Mouse (Mus musculus) granulocyte monocyte progenitor cell, adult 5-6 weeks (primary cell): ENCODE measurements around the gene S1pr3. TPM values are rescaled to one million over a fixed set of nuclear protein-coding genes. Genes with fewer than 3 reads are reported as not detected.

Experiments
- ATAC-seq: replicated peaks from 2 replicates; pipeline ENCODE4 v1.8.0; 2016; ENCODE audit warnings: mild to moderate bottlenecking, moderate TSS enrichment, inconsistent platforms; ENCODE audit not compliant: poor library complexity, severe bottlenecking
- total RNA-seq, 2 experiments: library from RNA; stranded (forward) in 1 of 2; stranded (reverse) in 1 of 2; fragments of 200-712, 200-1000 nt in 1 of 2; fragments of >200 nt in 1 of 2; fragmentation: Nextera tagmentation in 1 of 2; gene quantifications; 2 replicates each; pipeline ENCODE4 v1.2.3; 2014 to 2017

The S1pr3 gene
- total RNA-seq (2014; fragmentation: Nextera tagmentation) = 16.4 and 18.7 TPM in 2 replicates
- 8.9 and 9.8 TPM in 2 replicates for total RNA-seq (2017)

GRCm38 (mm10) chr13:51408519-51409001, at the start of gene S1pr3:
S1pr3 (plus strand) TSS chr13:51408639.
- peak; percentile 70 for ATAC-seq

GRCm38 (mm10) chr13:51360441-51360962, 47.9 kb upstream of the S1pr3 start:
- peak; percentile 76 for ATAC-seq

DNA sequence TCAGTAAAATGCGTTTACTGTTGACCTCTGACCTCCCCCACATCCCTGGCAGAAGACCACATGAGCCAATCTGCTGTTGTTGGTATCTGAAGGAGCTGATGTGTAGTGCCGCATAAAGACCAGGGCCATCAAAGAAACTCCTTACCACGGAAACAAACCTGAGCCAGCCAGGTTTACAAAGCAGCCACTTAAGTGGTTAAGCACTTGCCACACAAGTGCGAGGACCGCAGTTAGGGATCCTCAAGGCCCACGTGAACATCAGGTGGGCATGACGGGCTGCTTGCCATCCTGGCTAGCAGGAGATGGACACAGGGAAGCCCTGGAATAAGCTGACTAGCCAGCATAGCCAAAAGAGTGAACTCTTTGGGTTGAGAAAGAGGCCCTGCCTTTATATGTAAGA, 45.0 kb upstream of the S1pr3 start:
- no peak for ATAC-seq

DNA sequence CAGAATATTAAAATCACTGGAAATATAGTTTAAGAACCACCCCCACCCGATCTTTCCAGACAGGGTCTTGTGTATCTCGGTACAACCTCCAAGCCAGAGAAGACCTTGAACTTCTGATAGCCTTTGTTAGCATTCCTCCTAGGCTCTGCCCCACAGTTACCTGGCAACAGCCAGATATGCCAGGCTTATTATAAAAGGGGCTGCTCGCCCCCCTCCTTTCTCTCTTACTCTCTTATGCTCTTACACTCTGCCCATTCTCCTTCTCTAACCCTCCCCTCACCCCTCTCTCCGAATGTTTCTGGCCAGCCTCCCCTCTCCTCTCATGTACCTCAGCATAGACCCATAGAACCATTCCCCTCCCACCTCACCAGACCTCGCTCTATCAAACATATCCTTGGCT, 44.5 kb upstream of the S1pr3 start:
- no peak for ATAC-seq

GRCm38 (mm10) chr13:51365191-51365590, 43.2 kb upstream of the S1pr3 start:
- ATAC-seq = peak; percentile 58

- no peak for ATAC-seq
These were observed 40.1 kb upstream of the S1pr3 start for GRCm38 (mm10) chr13:51368346-51368745.

GRCm38 (mm10) chr13:51369354-51369753, 39.1 kb upstream of the S1pr3 start:
- peak; percentile 57 for ATAC-seq

DNA sequence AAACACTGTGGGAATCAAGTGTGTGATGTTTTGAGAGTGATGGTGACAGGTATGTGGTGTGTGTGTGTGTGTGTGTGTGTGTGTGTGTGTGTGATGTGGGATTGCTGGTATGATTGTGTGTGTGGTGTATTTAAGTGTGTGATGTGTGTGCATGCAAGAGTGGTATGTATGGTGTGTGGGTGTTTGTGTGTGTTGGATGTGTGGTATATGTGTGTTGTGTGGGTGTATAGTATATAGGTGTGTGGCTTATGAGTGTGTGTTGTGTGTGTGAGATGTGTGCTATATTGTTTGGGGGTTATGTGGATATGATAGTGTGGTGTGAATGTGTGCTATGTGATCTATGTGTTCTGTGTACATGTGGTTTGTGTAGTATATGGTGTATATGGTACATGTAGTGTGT, 35.4 kb upstream of the S1pr3 start:
- no peak for ATAC-seq

GRCm38 (mm10) chr13:51374026-51374807, 34.2 kb upstream of the S1pr3 start:
- no peak for ATAC-seq

GRCm38 (mm10) chr13:51378126-51378525, 30.3 kb upstream of the S1pr3 start:
- no peak for ATAC-seq

- ATAC-seq = no peak
These were observed 28.8 kb upstream of the S1pr3 start for GRCm38 (mm10) chr13:51379596-51379995.

DNA sequence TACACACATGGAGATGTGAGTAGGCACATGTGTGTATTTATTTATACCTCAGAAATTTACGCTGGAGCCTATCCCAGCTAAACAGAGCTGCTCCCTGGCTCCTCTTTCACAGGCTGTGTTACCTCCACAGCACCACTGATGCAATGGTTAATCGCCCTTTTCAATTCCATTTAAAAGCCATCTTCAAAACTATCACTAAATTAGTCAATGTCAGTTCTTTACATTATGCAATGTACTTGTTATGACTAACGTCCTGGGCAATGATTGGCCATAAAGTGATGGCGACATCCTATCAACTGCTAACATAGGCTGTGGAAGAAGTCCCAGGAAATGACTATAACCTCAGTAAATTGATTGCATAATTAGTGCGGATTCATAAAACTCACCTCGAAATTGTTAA, 26.9 kb upstream of the S1pr3 start:
- peak; percentile 98 for ATAC-seq

DNA sequence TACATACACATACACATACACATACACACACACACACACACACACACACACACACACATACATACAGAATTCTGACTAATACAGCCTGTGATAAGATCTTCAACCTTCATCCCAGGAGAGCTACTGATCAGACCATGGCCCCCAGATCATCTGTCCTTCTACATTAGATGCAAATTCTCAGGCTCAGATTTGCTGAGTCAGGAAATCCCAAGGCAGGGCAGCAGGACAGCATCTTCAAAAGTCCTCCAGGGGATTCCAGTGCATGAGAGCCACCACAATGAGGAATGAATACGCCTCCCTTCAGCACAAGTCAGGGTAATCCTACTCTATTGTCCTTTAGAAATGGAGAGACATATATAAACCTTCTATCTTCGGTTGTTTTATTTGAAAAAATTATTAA, 23.5 kb upstream of the S1pr3 start:
- no peak for ATAC-seq

GRCm38 (mm10) chr13:51387908-51388307, 20.5 kb upstream of the S1pr3 start:
- ATAC-seq = no peak; the same call in 1 of the 2 replicates

DNA sequence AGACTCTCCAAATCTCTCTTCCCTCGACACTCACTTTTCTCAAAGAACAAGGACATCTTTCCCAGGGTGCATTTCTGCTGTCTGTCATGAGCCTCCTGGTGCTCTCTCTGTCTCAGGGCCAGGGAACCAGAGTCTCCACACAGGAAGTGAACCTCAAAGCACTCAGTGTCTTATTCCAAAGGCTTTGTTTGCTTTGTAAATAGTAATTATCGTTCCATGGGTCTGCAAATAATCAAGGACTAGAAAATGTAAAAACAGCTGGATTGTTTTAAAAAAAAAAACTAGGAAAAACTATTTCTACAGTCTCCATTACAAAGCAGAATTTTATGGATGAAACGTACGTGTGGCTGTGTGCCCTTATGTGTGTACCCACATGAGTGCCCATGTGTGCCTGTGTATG, 18.0 kb upstream of the S1pr3 start:
- ATAC-seq = no peak

DNA sequence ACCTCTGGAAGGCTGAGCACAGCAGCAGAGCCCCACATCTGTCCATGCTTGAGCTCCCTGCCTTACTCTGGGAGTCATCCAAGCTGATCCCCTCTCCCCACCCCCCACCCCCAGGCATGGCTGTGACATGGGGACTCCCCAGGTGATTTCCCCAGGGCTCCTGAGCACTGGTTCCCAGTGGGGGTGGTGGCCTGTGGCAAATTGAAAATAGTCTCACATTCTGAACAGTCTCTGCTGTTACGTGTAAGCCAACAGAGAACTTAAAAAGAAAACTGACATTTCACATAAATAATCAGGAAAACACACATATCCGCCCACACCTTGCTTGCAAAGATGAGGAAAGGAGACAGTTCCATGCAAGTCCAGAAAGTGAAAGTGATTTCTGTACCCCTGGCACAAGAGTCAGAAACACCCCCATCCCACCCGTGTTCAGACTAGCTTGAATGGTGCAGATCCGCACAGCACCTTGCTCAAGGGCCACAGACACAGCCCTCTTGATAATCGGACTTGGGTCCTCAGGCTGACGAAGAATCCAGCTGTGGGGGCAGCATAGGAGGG, 17.0 kb upstream of the S1pr3 start:
- no peak for ATAC-seq

DNA sequence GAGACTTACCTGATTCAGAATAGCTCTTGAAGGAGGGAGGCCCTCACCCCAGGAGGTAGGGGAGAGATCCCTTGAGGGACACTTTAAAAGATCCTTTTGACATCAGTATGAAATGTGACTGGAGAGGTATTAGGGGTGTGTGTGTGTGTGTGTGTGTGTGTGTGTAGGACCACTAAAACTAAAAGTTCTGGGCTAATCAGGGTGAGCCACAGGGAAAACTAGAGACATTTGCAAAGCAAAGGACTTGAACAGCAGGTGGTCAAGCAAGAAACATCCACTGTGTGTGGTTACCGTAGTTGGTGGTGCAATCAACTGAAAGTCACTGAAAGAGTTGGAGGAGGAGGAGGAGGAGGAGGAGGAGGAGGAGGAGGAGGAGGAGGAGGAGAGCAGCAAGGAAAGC, 16.2 kb upstream of the S1pr3 start:
- ATAC-seq = 0 out of 2 replicates have a peak, but pooled peaks have one; percentile 18

DNA sequence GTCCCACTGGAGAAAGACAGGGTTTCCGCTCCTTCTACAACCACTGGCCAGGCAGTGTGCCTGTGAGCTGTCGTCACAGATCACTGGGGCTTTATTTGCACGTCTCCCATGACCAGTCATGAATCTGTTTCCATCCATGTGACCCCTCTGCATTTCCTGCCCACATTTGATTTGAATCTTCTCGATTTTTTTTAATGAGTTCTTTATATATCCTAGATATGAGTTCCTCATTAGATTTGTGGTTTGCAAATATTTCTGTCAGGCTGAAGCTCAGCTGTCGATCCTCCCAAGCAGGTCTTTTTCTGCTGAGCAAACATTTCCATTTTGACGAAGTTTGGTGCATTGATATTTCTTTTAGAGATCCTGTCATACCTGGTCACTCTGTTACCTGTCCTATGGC, 10.6 kb upstream of the S1pr3 start:
- no peak for ATAC-seq

DNA sequence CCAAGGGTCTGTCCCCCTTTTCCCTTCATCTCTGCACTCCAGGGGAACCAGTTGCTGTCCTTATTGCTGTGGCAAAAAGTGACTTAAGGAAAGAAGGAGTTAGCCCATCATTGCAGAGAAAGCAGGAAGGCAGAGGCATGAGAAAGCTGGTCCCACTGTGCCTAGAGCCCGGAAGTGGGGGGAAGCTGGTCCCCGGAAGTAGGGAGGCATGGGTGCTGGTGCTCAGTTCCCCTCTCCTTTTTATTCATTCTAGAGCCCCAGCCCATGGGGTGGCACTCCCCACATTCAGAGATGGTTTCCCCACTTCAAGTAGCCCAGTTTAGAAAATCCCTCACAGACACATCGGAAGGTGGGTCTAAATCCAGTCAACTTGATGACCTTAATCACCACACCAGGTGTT, 8.9 kb upstream of the S1pr3 start:
- no peak for ATAC-seq

- peak; percentile 51 for ATAC-seq
These were observed 8.2 kb upstream of the S1pr3 start for GRCm38 (mm10) chr13:51400186-51400719.
